8 mouse cellular contexts compared by ENCODE assay signal in the genomic region with DNA sequence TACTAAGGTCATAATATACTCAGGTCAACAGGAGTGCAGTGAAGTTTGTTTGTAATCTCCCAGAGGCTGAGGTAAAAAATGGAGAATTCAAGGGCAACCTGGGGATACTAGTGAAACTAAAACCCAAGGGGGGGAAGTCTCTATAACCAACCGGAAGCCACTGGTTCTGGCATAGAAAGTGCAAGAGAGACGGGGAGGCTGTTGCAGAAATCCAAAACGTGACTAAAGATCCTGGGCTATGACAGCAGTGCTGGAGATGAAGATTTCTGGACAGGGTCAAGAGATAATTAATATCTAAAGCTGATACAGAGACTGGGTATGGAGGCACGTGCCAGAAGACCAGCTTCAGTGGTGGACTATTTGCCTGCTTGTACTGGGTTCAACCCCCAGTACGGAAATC. TPM values are rescaled to one million over a fixed set of nuclear protein-coding genes. Genes with fewer than 3 reads are reported as not detected.
A peak's percentile ranks its signal among the peaks of the same experiment; 100 is the strongest.
DNase-seq lines count a peak whose midpoint lies in the region; ATAC-seq and TF ChIP-seq lines count a peak whose summit lies in the region.

No protein-coding gene starts in this region.

- no peak for TF ChIP-seq CTCF in hindbrain, postnatal 0 days (IDR thresholded peaks at IDR 0.05; ENCODE audit: low read depth)

- H3K4me1 ChIP-seq in heart, embryonic 16.5 days (ENCODE audit: control insufficient read depth, insufficient read depth, low read length), result peaks cover 15% of the 10 kb centered on the region
- peaks cover 14% of the 10 kb centered on the region for H3K4me1 ChIP-seq in hindbrain, postnatal 0 days (ENCODE audit: insufficient read depth, low read length)
- peaks cover 25% of the 10 kb centered on the region for H3K4me1 ChIP-seq in midbrain, embryonic 13.5 days (replicated peaks)

- H3K4me3 ChIP-seq in heart, embryonic 16.5 days (ENCODE audit: low read length), result peak overlapping the region; percentile 99; the same call in 1 of the 2 replicates
- no peak overlapping the region for H3K4me3 ChIP-seq in hindbrain, postnatal 0 days (ENCODE audit: low read length)
- peak overlapping the region; percentile 99 for H3K4me3 ChIP-seq in midbrain, embryonic 13.5 days (replicated peaks)

- H3K9ac ChIP-seq in heart, embryonic 16.5 days (ENCODE audit: low read length), result 0 out of 2 replicates have a peak overlapping the region, but pooled peaks have one; percentile 25
- no peak overlapping the region for H3K9ac ChIP-seq in hindbrain, postnatal 0 days (replicated peaks; ENCODE audit: low read length)
- H3K9ac ChIP-seq in midbrain, embryonic 13.5 days (replicated peaks), result peak overlapping the region; percentile 97; the same call in 1 of the 2 replicates

- 45% methylated on average over 5 of the region's 5 CpGs for WGBS in heart, embryonic 16.5 days
- 78% methylated on average over 5 of the region's 5 CpGs for WGBS in hindbrain, postnatal 0 days
- 84% methylated on average over 5 of the region's 5 CpGs for WGBS in midbrain, embryonic 13.5 days

- peak overlapping the region; percentile 97 for H3K4me2 ChIP-seq in heart, embryonic 16.5 days (ENCODE audit: low read depth, low read length)
- H3K4me2 ChIP-seq in hindbrain, postnatal 0 days (ENCODE audit: low read depth, low read length), result peak overlapping the region; percentile 71
- H3K4me2 ChIP-seq in midbrain, embryonic 13.5 days (replicated peaks), result peak overlapping the region; percentile 90

- intact Hi-C loops in heart, postnatal 36 days (cut with DNase I), result no loop called here
- intact Hi-C loops in left cerebral cortex, postnatal 10 days (cut with DNase I), result no loop called here

- peaks cover 5% of the 10 kb centered on the region; the same call in 1 of the 2 replicates for H3K36me3 ChIP-seq in heart, embryonic 16.5 days (ENCODE audit: control insufficient read depth, insufficient read depth)
- no peaks in the 10 kb centered on the region for H3K36me3 ChIP-seq in hindbrain, postnatal 0 days (ENCODE audit: insufficient read depth, low read length)
- H3K36me3 ChIP-seq in midbrain, embryonic 13.5 days, result peaks cover 5% of the 10 kb centered on the region

- no peak for ATAC-seq in heart, embryonic 16.5 days (replicated peaks; ENCODE audit: extremely low read depth, insufficient read depth, low FRiP score)
- ATAC-seq in hindbrain, postnatal 0 days, result no peak
- no peak for ATAC-seq in midbrain, embryonic 13.5 days

- no peak overlapping the region for H3K27ac ChIP-seq in heart, embryonic 16.5 days (ENCODE audit: low read length)
- H3K27ac ChIP-seq in hindbrain, postnatal 0 days, result no peak overlapping the region
- no peak overlapping the region for H3K27ac ChIP-seq in midbrain, embryonic 13.5 days

- peaks cover 5% of the 10 kb centered on the region for H3K9me3 ChIP-seq in heart, embryonic 16.5 days (replicated peaks; ENCODE audit: control insufficient read depth, low read length)
- no peaks in the 10 kb centered on the region for H3K9me3 ChIP-seq in hindbrain, postnatal 0 days (ENCODE audit: low read length)
- no peaks in the 10 kb centered on the region for H3K9me3 ChIP-seq in midbrain, embryonic 13.5 days

- no peak for DNase-seq in heart, postnatal 36 days
- DNase-seq in T-cell, adult 2 months (ENCODE audit: low spot score), result peak; percentile 31
- DNase-seq in hindbrain, postnatal 0 days (ENCODE audit: low spot score), result no peak
- DNase-seq in frontal cortex, postnatal 25 days (ENCODE audit: low spot score in 2 of 2), result no peak
- DNase-seq in kidney, adult 11 months, result no peak
- DNase-seq in left cerebral cortex, postnatal 10 days (ENCODE audit: extremely low spot score in 1 of 2, low spot score in 2 of 2), result no peak

- H3K27me3 ChIP-seq in heart, embryonic 16.5 days (ENCODE audit: control insufficient read depth, insufficient read depth, low read length), result no peaks in the 10 kb centered on the region
- H3K27me3 ChIP-seq in hindbrain, postnatal 0 days (ENCODE audit: insufficient read depth, low read length), result no peaks in the 10 kb centered on the region
- H3K27me3 ChIP-seq in midbrain, embryonic 13.5 days, result peaks cover 7% of the 10 kb centered on the region

RNA-seq across cellular contexts. Expression of a gene that starts 2.3 kb away (rescaled TPM):
- polyA plus RNA-seq in heart, embryonic 16.5 days (2015; fragmentation: Nextera tagmentation; extraction: Ambion mirVana), result 37.9 and 38.5 TPM in 2 replicates
- total RNA-seq in heart, postnatal 36 days (2021), result 10 to 100 TPM; 21.5 to 26.0 TPM
- 28.7 and 39.4 TPM in 2 replicates for total RNA-seq in hindbrain, postnatal 0 days (2014; rRNA removed)
- 38.5 and 41.2 TPM in 2 replicates for polyA plus RNA-seq in hindbrain, postnatal 0 days (2015; fragmentation: Nextera tagmentation; extraction: Ambion mirVana)
- 60.7 and 65.0 TPM in 2 replicates for polyA plus RNA-seq in midbrain, embryonic 13.5 days (2015; fragmentation: Nextera tagmentation; extraction: Ambion mirVana)
- 10 to 100 TPM; 27.5 to 27.7 TPM for total RNA-seq in left cerebral cortex, postnatal 10 days (2021)

RNA-seq across cellular contexts. Expression of a gene that starts 6.7 kb away (rescaled TPM):
- polyA plus RNA-seq in heart, embryonic 16.5 days (2015; fragmentation: Nextera tagmentation; extraction: Ambion mirVana), result 27.8 and 28.8 TPM in 2 replicates
- 10 to 100 TPM; 27.3 to 29.0 TPM for total RNA-seq in heart, postnatal 36 days (2021)
- 18.7 and 19.0 TPM in 2 replicates for total RNA-seq in hindbrain, postnatal 0 days (2014; rRNA removed)
- 24.6 and 26.1 TPM in 2 replicates for polyA plus RNA-seq in hindbrain, postnatal 0 days (2015; fragmentation: Nextera tagmentation; extraction: Ambion mirVana)
- polyA plus RNA-seq in midbrain, embryonic 13.5 days (2015; fragmentation: Nextera tagmentation; extraction: Ambion mirVana), result 42.3 and 44.6 TPM in 2 replicates
- total RNA-seq in left cerebral cortex, postnatal 10 days (2021), result 10 to 100 TPM; 34.5 to 39.2 TPM
